Mouse (Mus musculus) retina, embryonic 14.5 days (tissue): ENCODE measurements around the gene Msi2.

Experiments
- DNase-seq: peaks from one replicate; pipeline ENCODE4 v3.0.0-alpha.2; 2015; ENCODE audit warnings: low spot score

The Msi2 gene

GRCm38 (mm10) chr11:88675526-88676353 lies 42.6 kb downstream of the Msi2 start:
- no peak for DNase-seq

GRCm38 (mm10) chr11:88674075-88674474 lies 44.2 kb downstream of the Msi2 start:
- no peak for DNase-seq

- DNase-seq, result no peak
Observed at GRCm38 (mm10) chr11:88670925-88671324, 47.4 kb downstream of the Msi2 start.

GRCm38 (mm10) chr11:88669106-88669505 lies 49.2 kb downstream of the Msi2 start:
- DNase-seq, result no peak

- no peak for DNase-seq
Observed at GRCm38 (mm10) chr11:88668345-88668744, 50.0 kb downstream of the Msi2 start.

GRCm38 (mm10) chr11:88665799-88666198 lies 52.5 kb downstream of the Msi2 start:
- no peak for DNase-seq

GRCm38 (mm10) chr11:88661444-88662180 lies 56.7 kb downstream of the Msi2 start:
- DNase-seq, result no peak

GRCm38 (mm10) chr11:88660404-88660803 lies 57.9 kb downstream of the Msi2 start:
- no peak for DNase-seq

- DNase-seq, result no peak
Observed at GRCm38 (mm10) chr11:88658926-88659325, 59.4 kb downstream of the Msi2 start.

GRCm38 (mm10) chr11:88655786-88656185 lies 62.5 kb downstream of the Msi2 start:
- DNase-seq, result no peak

- DNase-seq, result no peak
Observed at GRCm38 (mm10) chr11:88655214-88655566, 63.1 kb downstream of the Msi2 start.

GRCm38 (mm10) chr11:88654391-88655213 lies 63.7 kb downstream of the Msi2 start:
- DNase-seq, result no peak

- no peak for DNase-seq
Observed at GRCm38 (mm10) chr11:88650275-88650674, 68.0 kb downstream of the Msi2 start.

GRCm38 (mm10) chr11:88649009-88649408 lies 69.3 kb downstream of the Msi2 start:
- DNase-seq, result no peak

GRCm38 (mm10) chr11:88648407-88648806 lies 69.9 kb downstream of the Msi2 start:
- no peak for DNase-seq

- no peak for DNase-seq
Observed at GRCm38 (mm10) chr11:88646493-88646892, 71.8 kb downstream of the Msi2 start.

GRCm38 (mm10) chr11:88645821-88646220 lies 72.5 kb downstream of the Msi2 start:
- no peak for DNase-seq

- peak; percentile 57 for DNase-seq
Observed at GRCm38 (mm10) chr11:88644719-88645118, 73.6 kb downstream of the Msi2 start.

- DNase-seq, result no peak
Observed at GRCm38 (mm10) chr11:88639862-88640261, 78.5 kb downstream of the Msi2 start.

GRCm38 (mm10) chr11:88638936-88639542 lies 79.3 kb downstream of the Msi2 start:
- DNase-seq, result no peak

GRCm38 (mm10) chr11:88638254-88638653 lies 80.1 kb downstream of the Msi2 start:
- no peak for DNase-seq

- no peak for DNase-seq
Observed at GRCm38 (mm10) chr11:88636934-88637333, 81.4 kb downstream of the Msi2 start.
